Mouse (Mus musculus): ENCODE results near the gene Mertk.
A peak's percentile ranks its signal among the peaks of the same experiment; 100 is the strongest.

Mertk gene

GRCm38 (mm10) chr2:128722106-128722710, 23.5 kb downstream of the Mertk start:
- DNase-seq (ENCODE audit: low spot score in 2 of 2) = no peak

GRCm38 (mm10) chr2:128726067-128726466, 27.3 kb downstream of the Mertk start:
- DNase-seq (ENCODE audit: low spot score in 2 of 2) = no peak

GRCm38 (mm10) chr2:128726626-128727025, 27.9 kb downstream of the Mertk start:
- no peak for DNase-seq (ENCODE audit: low spot score in 2 of 2)

- no peak for DNase-seq (ENCODE audit: low spot score in 2 of 2)
Observed at GRCm38 (mm10) chr2:128727552-128727951, 28.8 kb downstream of the Mertk start.

GRCm38 (mm10) chr2:128728066-128728465, 29.3 kb downstream of the Mertk start:
- no peak for DNase-seq (ENCODE audit: low spot score in 2 of 2)

GRCm38 (mm10) chr2:128729141-128729540, 30.4 kb downstream of the Mertk start:
- DNase-seq (ENCODE audit: low spot score in 2 of 2) = no peak

- DNase-seq (ENCODE audit: low spot score in 2 of 2) = no peak
Observed at GRCm38 (mm10) chr2:128731514-128731913, 32.8 kb downstream of the Mertk start.

- DNase-seq (ENCODE audit: low spot score in 2 of 2) = no peak
Observed at GRCm38 (mm10) chr2:128731951-128732350, 33.2 kb downstream of the Mertk start.

GRCm38 (mm10) chr2:128735089-128735488, 36.3 kb downstream of the Mertk start:
- DNase-seq (ENCODE audit: low spot score in 2 of 2) = no peak

GRCm38 (mm10) chr2:128737051-128737450, 38.3 kb downstream of the Mertk start:
- no peak for DNase-seq (ENCODE audit: low spot score in 2 of 2)

- no peak for DNase-seq (ENCODE audit: low spot score in 2 of 2)
Observed at GRCm38 (mm10) chr2:128737796-128738195, 39.0 kb downstream of the Mertk start.

- peak; percentile 60 to 65 for DNase-seq (ENCODE audit: low spot score in 2 of 2)
Observed at GRCm38 (mm10) chr2:128738725-128739258, 40.0 kb downstream of the Mertk start.

GRCm38 (mm10) chr2:128745879-128746620, 47.3 kb downstream of the Mertk start:
- peak in 1 of 2 experiments; percentile 22 for DNase-seq (ENCODE audit: low spot score in 2 of 2)

- DNase-seq (ENCODE audit: low spot score in 2 of 2) = peak in 1 of 2 experiments; percentile 9
Observed at GRCm38 (mm10) chr2:128746621-128747151, 47.9 kb downstream of the Mertk start.

GRCm38 (mm10) chr2:128747433-128748028, 48.8 kb downstream of the Mertk start:
- no peak for DNase-seq (ENCODE audit: low spot score in 2 of 2)

GRCm38 (mm10) chr2:128748171-128748570, 49.4 kb downstream of the Mertk start:
- DNase-seq (ENCODE audit: low spot score in 2 of 2) = no peak

GRCm38 (mm10) chr2:128751030-128751429, 52.3 kb downstream of the Mertk start:
- DNase-seq (ENCODE audit: low spot score in 2 of 2) = no peak

- DNase-seq (ENCODE audit: low spot score in 2 of 2) = no peak
Observed at GRCm38 (mm10) chr2:128753295-128753873, 54.6 kb downstream of the Mertk start.

GRCm38 (mm10) chr2:128755149-128755691, 56.5 kb downstream of the Mertk start:
- no peak for DNase-seq (ENCODE audit: low spot score in 2 of 2)

GRCm38 (mm10) chr2:128758724-128759340, 60.1 kb downstream of the Mertk start:
- no peak for DNase-seq (ENCODE audit: low spot score in 2 of 2)

GRCm38 (mm10) chr2:128762008-128762407, 63.3 kb downstream of the Mertk start:
- no peak for DNase-seq (ENCODE audit: low spot score in 2 of 2)
